Mouse (Mus musculus) skeletal muscle tissue, adult 2 months (tissue): ENCODE results near the gene Fam196b.

Experiments
- DNase-seq: peaks from one replicate; pipeline ENCODE4 v3.0.0-alpha.2; 2012; ENCODE audit warnings: low read depth, low spot score

Fam196b gene

GRCm38 (mm10) chr11:34332344-34333031 is 17.9 kb downstream of the Fam196b start:
- no peak for DNase-seq

DNA sequence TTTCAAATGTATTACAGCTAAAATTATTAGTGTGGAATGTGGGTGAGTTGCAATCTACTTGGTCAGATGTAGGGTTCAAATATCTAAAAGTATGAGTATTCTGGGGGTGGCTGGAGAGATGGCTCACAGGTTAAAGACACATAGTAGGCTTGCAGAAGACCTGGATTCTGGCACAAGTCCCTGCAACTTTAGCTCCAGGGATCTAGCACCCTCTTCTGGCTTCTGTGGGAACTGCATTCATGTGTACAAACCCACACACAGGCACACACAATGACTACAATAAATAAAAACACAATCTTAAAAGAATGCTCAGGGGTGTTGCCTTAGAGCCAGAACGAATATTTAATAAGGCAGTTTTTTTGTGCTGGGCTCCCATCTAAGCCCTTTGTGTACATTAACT is 23.3 kb downstream of the Fam196b start:
- DNase-seq = no peak

- DNase-seq = no peak
Observed at GRCm38 (mm10) chr11:34339693-34340092, 25.1 kb downstream of the Fam196b start.

- DNase-seq = no peak
Observed at GRCm38 (mm10) chr11:34343742-34344307, 29.2 kb downstream of the Fam196b start.

DNA sequence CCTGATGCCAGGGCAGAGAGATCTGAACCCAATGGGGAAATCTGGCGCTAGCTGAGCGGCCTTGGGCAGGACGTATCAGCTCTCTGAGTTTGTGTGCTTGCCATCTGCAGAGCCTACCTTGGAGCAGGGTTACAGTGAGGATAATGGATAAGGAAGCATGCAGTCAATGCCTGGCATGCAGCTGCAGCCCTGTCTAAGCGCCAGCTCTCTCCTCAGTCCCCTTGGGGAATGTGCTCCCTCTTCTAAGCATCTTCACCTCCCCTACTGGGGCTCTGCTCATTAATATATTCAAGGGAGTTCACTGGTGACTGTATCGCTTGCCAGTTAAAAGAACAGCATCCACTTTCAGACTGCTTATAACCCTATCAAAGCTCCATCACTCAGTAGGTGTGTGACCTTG is 29.7 kb downstream of the Fam196b start:
- DNase-seq = no peak

DNA sequence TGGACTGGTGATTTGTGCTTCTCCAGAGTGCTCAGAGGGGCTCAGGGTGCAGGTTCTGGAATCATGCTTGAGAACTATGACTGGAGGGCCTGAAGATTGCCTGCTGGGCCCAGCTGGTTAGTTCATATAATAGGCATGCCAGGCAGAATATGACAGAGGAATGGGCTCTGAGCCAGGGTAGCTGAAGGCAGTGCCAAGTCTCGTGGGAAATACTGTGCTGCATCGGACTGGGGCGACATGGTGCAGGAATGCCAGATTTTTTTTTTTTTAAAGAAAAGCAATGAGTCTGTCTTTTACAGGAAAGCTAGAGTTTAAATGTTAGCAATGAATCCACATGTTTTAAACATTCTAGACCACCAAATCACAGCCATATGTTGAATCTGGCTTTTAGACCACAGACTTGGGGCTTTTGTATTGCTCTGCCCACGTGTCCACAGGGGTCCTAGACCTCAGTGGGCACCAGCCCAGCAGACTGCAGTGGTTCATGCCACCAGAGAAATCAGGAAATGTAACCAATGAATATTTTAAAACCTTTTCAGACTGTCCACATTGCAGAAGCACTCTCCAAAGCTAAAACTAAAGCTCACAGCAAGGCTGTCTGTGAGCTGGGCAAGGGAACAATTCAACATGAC is 33.8 kb downstream of the Fam196b start:
- peak; percentile 8 for DNase-seq

DNA sequence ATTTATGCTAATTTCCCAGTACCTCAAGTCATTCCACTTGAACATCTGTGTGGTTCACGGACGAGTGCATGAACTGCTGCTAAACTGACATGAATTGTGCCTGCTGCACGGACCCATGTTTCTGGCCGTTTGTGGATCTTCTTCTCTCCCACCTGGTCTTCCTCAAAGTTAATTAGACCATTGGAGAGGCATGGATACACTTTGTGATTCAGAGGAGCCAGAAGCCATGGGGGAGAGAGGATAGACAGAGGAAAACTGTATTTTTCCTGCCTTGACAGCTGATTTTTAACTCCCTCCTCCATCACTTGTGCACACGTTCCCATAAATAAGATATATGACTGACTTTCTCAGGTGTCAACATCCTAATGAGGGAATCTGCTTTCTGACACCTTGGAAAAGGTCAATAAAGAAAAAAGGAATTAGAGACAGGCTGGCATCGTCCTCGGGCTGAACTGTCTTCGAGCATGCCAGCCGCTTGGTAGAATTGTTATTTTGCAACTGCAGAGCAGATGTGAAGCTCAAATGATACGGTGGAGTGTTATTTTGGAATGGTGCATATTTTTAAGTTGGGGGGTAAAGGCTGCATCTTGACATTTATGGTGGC is 34.9 kb downstream of the Fam196b start:
- no peak for DNase-seq

DNA sequence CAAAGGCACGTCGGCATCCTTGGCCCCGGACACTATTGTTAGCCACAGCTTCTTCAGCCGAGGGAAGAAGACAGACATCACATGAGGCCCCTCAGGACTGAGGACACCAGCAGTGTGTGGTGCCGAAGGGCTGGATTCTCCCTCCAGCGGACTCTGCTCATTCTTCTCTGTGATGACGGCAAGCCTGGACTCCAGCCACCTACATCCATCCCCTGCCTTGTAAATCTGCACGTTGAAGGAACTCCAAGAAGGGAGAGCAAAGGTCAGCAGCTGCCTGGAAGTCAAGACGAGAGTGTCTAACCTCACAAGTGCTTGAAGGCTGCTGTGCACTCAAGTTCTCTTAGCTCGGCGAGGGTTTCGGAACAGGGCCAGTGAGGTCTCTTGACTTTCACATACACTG is 40.8 kb downstream of the Fam196b start:
- no peak for DNase-seq

DNA sequence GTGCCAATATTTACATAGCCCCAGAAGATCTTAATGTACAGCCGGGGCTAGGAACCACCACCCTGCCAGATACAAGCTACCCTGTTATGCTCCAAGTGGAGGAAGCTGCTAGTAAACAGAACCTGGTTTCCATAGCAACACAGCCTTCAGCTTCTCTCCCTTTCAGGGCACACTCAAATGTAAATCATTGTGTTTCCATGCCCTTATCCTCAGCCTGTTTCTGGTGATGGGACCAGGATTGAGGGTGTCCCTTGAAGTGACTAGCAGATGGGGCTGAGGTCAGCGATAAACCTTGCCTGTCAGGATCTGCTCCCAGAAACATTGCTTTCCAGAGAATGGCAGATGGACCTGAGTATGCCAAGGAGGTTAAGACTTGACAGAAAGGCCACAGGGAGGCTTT is 41.5 kb downstream of the Fam196b start:
- no peak for DNase-seq

DNA sequence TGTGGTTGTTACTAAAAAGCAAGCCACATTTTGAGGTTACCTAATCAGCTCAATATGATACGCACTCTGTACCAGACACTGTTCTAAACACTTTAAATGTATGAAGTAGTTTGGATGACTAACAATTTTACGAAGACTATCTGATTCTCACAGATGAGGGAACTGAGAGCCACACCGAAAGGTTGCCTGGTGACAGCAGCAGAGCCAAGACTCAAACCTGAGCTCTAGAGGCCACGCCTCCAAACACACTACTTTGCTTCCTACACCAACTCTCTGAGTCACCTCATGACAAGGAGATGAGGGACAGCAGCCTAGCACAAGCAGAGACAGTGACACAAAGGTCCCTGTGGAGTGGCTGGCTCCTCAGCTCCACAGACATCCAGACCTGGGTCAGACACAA is 57.6 kb downstream of the Fam196b start:
- no peak for DNase-seq

DNA sequence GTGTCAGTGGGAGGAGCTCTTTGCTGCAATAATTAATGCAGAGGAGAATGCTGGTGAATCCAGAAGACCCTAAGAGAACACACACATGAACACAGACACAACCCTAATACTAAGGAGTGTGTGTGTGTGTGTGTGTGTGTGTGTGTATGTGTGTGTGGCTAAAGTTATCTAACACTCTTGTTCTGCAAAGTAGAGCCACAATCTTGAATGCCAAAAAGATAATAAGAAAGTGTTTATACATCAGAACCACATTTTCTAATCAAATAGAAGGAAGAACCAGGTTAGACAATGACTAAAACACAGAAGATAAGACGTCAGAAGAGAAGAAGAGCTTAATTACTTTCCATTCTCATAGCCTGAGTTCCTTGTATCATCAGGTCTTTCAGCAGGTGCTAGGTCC is 60.9 kb downstream of the Fam196b start:
- no peak for DNase-seq

GRCm38 (mm10) chr11:34377649-34378048 is 63.0 kb downstream of the Fam196b start:
- DNase-seq = no peak

- no peak for DNase-seq
Observed at GRCm38 (mm10) chr11:34383501-34383900, 68.9 kb downstream of the Fam196b start.

DNA sequence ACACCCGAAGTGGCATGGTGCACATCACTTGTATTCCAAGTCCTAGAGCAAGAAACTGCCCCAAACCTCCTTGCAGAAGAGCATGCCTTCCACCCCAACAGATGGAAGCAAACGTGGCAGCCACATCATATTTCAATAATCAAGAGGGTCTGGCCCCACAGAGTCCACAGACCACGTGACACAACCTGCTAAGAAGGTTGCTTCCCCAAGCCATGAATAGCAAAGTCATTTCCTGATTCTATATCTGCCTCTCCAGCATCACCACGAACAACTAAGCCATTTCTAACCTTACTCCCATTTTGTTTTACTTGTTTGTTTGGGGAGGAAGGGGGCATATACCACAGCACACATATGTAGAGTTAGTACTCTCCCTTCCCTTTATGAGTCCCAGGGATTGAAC is 69.6 kb downstream of the Fam196b start:
- no peak for DNase-seq

- DNase-seq = no peak
Observed at GRCm38 (mm10) chr11:34385001-34385688, 70.5 kb downstream of the Fam196b start.

DNA sequence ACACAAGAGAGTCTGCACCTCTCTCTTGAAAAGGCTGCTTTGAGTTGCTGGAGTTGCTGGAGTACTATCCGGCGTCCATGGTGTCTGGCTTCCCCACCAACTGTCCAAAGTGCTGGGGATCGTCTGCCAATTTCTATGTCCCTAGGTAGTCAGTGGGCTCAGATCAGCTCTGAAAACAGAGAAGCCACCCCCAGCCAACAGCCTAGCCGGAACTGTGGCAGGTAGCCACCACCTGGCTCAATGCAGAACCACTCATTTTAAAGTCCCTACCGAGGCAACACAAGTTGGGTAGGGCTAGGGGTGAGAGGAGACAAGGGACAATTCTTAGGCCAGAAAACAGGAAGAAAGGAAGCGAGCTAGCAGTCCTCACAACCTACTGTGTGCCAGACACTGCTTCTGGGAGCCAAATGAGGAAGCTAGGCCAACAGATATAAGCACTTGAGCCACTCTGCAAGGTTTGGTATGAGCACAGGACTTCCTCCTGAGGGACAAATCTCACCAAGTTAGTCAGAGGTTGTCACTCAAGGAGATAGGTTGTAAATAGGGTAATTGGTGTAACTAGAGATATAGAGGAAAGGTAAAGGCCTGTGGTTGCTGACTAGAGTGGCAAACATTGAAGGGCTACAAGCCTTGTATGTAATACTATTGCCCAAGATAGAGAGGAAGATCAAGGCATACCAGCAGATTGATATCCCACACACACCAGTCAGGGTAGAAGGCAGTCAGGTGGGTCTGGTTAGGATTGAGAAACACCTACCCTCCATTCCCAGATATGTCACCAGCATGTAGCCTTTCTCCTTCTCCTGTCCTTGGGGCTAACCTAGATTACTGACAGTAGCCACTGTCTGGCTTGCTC is 74.9 kb downstream of the Fam196b start:
- no peak for DNase-seq

- DNase-seq = no peak
Observed at GRCm38 (mm10) chr11:34392105-34392504, 77.5 kb downstream of the Fam196b start.

DNA sequence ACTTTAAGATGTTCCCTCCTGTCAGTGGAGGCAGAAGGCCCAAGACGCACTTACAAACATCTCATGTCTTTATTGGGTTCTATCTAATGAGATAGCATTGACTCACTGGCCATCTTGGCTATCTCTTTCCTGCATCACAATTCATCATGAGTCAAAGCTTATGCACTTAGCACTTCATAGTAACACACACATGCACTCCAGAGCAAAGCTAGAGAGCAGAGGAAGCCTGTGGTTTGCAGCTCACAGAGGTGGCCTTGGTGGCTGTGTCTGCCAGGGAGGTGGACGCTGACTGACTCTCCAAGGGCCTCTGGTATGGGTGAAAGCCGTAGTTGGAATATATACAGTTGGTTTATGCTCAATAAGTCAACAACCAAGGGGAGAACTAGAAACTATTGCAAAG is 81.2 kb downstream of the Fam196b start:
- no peak for DNase-seq

GRCm38 (mm10) chr11:34397661-34398060 is 83.0 kb downstream of the Fam196b start:
- DNase-seq = no peak

DNA sequence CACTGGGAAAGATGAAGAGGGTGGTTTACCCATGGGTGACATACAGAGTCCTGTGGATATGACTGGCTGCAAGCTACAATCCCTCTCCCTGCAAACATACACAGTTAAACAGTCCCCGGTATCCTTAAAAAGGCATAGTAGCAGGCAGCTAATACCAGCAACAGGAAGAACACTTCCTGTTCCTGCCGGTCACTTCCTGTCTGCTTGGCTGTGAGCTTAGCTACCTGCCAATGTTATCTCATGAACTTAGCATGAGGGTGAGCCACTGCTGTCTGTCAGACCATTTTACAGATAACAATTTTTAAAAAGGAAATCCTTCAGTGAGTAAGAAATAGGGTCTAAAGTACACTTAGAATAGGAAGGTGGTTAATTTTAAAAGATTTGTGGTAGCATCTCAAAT is 83.9 kb downstream of the Fam196b start:
- DNase-seq = no peak

DNA sequence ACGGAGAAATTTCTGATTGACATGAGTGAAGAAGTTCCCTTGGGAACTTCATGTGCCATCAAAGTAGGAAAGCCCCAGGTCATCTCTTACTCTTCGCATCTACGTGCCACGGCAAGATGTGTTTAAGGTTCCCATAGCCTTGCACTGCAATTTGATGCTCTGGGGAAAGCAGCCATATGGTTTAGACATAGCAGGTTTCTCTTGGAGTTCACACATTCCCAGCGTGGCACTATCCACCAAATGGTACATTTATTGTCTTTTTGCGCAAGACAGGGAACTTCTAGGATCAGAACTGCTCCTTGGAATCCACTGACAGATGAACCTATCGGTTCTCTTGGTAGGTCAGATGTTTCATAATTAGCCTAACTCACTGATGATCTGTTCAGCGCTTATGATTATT is 86.7 kb downstream of the Fam196b start:
- DNase-seq = no peak
